Mouse (Mus musculus): ENCODE results near the gene Atf3.
A peak's percentile ranks its signal among the peaks of the same experiment; 100 is the strongest.

Atf3 gene

DNA sequence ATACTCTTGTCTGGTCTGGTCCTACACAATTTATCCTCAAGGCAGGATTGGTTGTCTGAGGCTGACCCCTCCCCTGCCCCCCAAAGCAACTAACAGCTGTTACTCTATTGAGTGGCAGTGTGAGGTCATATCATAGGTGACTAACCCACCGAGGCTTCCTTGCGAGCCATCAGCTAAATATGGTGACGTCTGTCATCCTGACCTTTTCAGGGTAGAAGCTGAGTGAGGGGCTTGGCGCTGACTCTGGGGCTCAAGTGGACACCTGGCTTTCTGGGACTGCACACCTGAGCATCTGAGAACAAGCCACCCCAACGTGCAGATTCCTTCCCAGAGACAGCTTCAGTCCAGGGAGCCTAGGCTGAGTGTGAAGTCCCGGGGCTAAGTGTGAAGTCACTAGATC, at the start of gene Atf3:
Atf3 (minus strand) TSS at position 101 of the 400 bp plus-strand sequence.
- no peak for DNase-seq (ENCODE audit: low read depth)

GRCm38 (mm10) chr1:191267162-191267561, 49.3 kb upstream of the Atf3 start:
- no peak for DNase-seq (ENCODE audit: low read depth)

GRCm38 (mm10) chr1:191263471-191263870, 45.6 kb upstream of the Atf3 start:
- DNase-seq (ENCODE audit: low read depth), result no peak

DNA sequence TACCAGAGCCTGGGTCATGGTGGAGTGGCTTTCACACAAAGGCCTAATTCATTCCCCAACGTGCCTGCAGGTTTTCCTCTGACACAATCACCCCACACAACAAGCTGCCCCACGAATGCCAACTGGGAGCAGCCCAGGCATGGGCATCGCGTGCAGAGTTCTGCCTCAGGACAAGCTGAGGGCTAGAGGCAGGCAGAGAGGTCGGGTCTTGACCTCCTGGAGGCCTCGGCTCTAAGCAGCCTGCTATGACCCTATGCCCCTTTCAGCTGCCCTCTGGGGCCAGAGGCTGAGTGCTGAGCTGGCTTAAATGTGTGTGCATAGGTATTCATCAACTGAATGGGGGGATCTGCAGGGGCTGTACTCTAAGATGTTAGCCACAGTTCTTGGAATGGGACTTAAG, 44.0 kb upstream of the Atf3 start:
- no peak for DNase-seq (ENCODE audit: low read depth)

DNA sequence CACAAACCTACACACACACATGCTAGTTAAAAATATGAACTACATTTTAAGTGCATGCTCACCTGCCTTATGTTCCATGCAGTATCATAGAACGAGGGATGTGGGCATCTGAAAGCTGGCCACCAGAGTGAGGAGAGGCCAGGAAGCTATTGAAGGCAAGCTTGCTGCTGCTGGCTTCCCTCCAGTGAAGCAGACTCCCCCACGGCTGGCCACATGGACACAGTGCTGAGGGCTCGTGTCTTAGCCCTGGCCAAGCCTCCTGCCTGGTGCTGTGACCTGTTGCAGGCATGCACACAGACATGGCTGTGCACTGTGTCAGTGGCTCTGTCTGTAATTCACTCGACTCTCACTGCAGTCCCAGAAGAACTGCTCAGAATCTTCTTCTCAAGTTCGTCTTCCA, 41.8 kb upstream of the Atf3 start:
- no peak for DNase-seq (ENCODE audit: low read depth)

DNA sequence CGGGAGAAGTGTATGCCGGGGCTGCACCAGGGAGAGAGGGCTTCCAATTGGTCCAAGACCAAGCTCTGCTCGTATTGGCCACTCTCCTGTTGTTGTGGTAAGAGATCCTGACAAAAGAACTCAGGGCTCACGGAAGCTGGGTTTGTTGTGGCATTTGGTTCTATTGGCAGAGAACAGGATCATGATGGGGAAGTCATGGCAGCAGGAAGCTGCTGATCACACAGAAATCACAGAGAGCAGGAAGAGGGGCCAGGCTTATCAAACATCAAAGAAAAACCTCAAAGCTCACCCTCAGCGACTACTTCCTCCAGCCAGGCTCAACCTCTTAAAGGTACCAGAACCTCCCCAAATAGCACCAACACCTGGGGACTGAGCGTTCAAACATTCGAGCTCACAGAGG, 41.3 kb upstream of the Atf3 start:
- DNase-seq (ENCODE audit: low read depth), result no peak

GRCm38 (mm10) chr1:191258521-191258920, 40.7 kb upstream of the Atf3 start:
- DNase-seq (ENCODE audit: low read depth), result no peak

DNA sequence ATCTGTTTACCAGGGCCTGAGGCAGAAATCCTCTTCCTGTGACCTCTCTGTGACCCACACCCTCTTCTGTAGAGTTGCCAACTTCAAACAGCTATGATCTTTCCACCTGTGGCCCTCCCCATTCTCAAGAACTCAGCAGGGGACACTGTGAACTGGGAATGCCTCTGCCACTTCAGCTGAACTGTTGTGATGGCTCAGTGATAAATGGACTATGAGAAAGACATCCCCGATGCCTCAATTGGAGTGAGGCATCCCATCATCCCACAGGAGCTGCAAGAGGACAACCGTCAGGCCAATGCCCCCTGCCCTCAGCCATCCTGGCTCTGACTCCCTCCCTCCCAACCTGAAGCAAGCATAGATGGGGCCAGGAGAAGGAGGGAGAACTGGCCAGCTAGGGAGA, 40.1 kb upstream of the Atf3 start:
- no peak for DNase-seq (ENCODE audit: low read depth)

DNA sequence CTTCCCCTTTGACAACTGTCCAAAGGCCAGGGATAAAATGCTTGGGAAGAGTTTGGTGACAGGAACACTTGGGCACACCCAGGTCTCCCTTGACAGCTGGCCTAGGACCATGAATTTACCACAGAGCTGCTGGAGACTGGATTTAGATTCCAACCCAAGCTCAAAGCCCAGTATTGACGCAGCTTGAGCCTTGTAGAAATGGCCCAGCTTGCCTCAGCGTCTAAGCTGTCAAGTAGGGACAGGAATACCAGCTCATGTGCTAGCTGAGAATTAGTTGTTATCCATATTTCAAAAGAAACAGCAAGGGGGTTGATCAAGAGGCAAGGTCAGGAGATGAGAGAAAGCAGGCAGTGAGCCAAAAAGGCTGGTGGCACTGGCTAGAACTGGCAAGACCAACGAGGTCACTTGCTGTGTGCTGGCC, 39.5 kb upstream of the Atf3 start:
- no peak for DNase-seq (ENCODE audit: low read depth)

GRCm38 (mm10) chr1:191256566-191257350, 38.9 kb upstream of the Atf3 start:
- no peak for DNase-seq (ENCODE audit: low read depth)

DNA sequence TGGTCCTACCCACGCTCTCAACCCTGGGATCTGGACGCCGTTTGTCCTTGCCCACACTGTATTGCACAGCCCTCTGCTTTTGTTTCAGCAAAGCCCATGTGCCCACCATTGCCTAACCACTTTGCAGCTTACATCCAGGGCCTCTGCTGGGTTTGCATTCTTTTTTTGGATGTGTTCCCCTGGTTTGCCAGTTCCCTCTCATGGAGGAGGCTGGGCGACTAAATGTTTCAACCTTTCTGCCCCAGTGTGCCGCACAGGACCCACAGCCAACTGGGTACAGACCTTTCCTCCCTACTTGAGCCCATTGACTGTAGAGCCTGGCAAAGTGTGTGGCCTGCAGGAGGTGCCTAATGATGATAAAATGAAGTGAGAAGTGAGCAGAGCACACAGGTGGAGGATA, 38.3 kb upstream of the Atf3 start:
- DNase-seq (ENCODE audit: low read depth), result no peak

GRCm38 (mm10) chr1:191254448-191254847, 36.6 kb upstream of the Atf3 start:
- no peak for DNase-seq (ENCODE audit: low read depth)

- DNase-seq (ENCODE audit: low read depth), result no peak
Observed at GRCm38 (mm10) chr1:191253636-191254035, 35.8 kb upstream of the Atf3 start.

DNA sequence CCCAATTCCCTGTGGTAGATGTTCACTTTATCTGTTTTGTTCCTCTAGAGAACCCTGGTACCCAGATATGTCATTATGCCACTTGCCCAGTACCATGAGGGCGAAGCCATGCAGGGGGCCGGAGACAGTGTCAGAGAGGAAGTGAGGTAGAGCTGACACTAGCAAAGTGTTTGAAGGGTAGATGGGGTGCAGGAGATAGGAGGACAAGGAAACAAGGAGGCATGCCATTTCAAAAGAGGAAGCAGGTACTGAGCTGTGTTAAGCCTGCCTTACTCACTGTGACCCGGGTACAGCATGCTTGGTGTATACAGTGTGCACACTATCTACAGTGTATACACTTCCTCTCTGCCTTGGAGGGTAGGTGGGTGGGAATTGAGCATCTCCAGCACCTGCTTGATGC, 32.1 kb upstream of the Atf3 start:
- DNase-seq (ENCODE audit: low read depth), result no peak

- no peak for DNase-seq (ENCODE audit: low read depth)
Observed at GRCm38 (mm10) chr1:191248423-191248822, 30.6 kb upstream of the Atf3 start.

GRCm38 (mm10) chr1:191247561-191247960, 29.7 kb upstream of the Atf3 start:
- DNase-seq (ENCODE audit: low read depth), result no peak

GRCm38 (mm10) chr1:191243855-191244254, 26.0 kb upstream of the Atf3 start:
- DNase-seq (ENCODE audit: low read depth), result no peak

GRCm38 (mm10) chr1:191242065-191242698, 24.3 kb upstream of the Atf3 start:
- DNase-seq (ENCODE audit: low read depth), result no peak

- no peak for DNase-seq (ENCODE audit: low read depth)
Observed at GRCm38 (mm10) chr1:191241574-191241973, 23.7 kb upstream of the Atf3 start.

DNA sequence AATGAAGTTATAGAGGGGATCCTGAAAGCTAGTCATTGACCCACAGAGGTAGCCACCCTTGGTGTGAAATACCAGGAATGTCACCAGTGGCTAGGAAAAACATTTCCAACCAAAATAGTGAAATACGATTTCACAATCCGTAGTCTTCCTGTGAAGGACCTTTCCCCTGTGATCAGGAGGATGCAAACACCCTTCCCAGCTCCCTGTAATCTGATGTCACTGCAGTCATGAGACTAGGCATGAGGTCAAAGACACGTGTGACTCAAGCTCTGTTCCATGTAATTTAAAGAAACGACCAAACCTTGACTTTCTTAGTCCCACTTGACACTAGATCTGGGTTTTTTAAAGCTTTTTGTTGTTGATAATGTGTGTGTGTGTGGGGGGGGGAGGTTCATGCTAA, 21.8 kb upstream of the Atf3 start:
- no peak for DNase-seq (ENCODE audit: low read depth)

DNA sequence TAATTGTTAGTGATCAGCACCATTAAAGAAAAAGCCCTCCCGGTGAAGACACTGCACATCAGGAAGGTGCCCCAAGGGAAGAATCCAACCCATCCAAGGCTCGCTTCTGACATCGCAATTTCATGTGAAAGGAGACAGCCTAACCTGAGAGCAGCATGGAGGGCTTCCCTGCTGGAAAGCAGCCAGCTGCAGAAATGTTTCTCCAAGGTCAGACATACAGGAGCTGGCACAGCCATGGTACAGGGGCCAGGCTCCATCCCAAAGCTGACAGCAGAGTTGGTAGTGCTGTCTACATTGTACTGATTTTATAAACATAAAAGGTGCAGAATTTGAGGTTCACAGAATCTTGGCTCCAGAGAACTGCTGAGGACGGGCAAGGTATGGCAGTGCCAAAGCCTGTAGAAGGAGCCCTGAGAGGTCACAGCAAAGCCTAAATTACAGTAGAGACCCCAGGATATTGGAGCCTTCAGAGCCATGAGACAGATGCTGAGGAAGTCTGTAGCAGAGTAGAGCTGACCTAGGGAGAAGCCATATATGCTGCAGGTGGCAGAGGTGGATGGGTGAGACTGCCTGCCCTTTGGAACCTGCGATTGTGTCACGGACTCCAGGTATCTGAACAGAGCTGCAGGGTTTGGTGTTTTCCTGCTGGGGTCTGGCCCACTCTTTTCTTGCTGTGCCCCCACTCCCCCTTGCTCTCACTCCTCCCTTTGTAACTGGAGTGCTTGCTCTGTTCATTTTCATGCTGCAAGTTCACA, 18.1 kb upstream of the Atf3 start:
- no peak for DNase-seq (ENCODE audit: low read depth)

DNA sequence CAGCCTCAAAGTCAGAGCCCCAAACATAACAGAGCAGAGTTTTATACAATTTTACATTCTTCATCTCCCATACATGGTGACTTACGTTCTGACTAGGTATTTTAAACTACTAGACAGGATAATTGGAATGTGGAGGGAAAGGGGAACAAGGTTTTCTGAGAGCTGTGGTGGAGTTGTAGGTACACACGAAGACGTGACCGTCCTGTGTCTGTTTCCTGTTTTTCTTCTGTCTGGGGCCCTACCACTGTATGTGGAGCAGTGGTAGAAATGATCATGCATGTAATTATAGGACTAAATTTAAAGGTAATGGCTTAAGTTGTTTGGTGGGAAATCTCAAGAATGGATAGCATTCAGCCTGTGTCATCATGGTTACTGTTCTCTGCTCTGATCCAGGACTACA, 17.0 kb upstream of the Atf3 start:
- DNase-seq (ENCODE audit: low read depth), result no peak

GRCm38 (mm10) chr1:191230355-191230931, 12.6 kb upstream of the Atf3 start:
- peak; percentile 92 for DNase-seq (ENCODE audit: low read depth)

Data from fibroblast of lung, adult 2 months (primary cell).